Mouse (Mus musculus): ENCODE results near the gene Zfp598.
A peak's percentile ranks its signal among the peaks of the same experiment; 100 is the strongest.

Zfp598 gene

GRCm38 (mm10) chr17:24669545-24670245, at the start of gene Zfp598:
TSS of gene Zfp598 (plus strand) at chr17:24669687.
- DNase-seq = peak; percentile 98

- no peak for DNase-seq
Observed at GRCm38 (mm10) chr17:24625472-24625871, 44.0 kb upstream of the Zfp598 start.

GRCm38 (mm10) chr17:24628646-24629045, 40.8 kb upstream of the Zfp598 start:
- peak; percentile 84 to 85 for DNase-seq

- DNase-seq = no peak
Observed at GRCm38 (mm10) chr17:24630072-24630471, 39.4 kb upstream of the Zfp598 start.

GRCm38 (mm10) chr17:24632167-24632812, 37.2 kb upstream of the Zfp598 start, which contains the start of the genes Tsc2 and Nthl1:
TSS of gene Tsc2 (minus strand) at chr17:24632630.
TSS of gene Nthl1 (plus strand) at chr17:24632680.
- peak; percentile 88 to 93 for DNase-seq

GRCm38 (mm10) chr17:24632813-24633449, 36.6 kb upstream of the Zfp598 start:
- peak; percentile 73 to 84 for DNase-seq

GRCm38 (mm10) chr17:24633831-24634230, 35.7 kb upstream of the Zfp598 start:
- DNase-seq = no peak

- peak; percentile 26 to 47 for DNase-seq
Observed at GRCm38 (mm10) chr17:24635024-24635423, 34.5 kb upstream of the Zfp598 start.

- DNase-seq = peak in 1 of 2 experiments; percentile 41
Observed at GRCm38 (mm10) chr17:24635694-24636093, 33.8 kb upstream of the Zfp598 start.

- peak in 1 of 2 experiments; percentile 40 for DNase-seq
Observed at GRCm38 (mm10) chr17:24636781-24637481, 32.6 kb upstream of the Zfp598 start.

- DNase-seq = peak; percentile 46 to 61
Observed at GRCm38 (mm10) chr17:24638214-24638613, 31.3 kb upstream of the Zfp598 start.

GRCm38 (mm10) chr17:24638840-24639239, 30.6 kb upstream of the Zfp598 start:
- DNase-seq = peak; percentile 93 to 94

- DNase-seq = peak; percentile 63 to 75
Observed at GRCm38 (mm10) chr17:24639571-24639988, 29.9 kb upstream of the Zfp598 start.

- peak in 1 of 2 experiments; percentile 19 for DNase-seq
Observed at GRCm38 (mm10) chr17:24640119-24640518, 29.4 kb upstream of the Zfp598 start.

GRCm38 (mm10) chr17:24640581-24640980, 28.9 kb upstream of the Zfp598 start:
- DNase-seq = no peak

- no peak for DNase-seq
Observed at GRCm38 (mm10) chr17:24641944-24642343, 27.5 kb upstream of the Zfp598 start.

- DNase-seq = no peak
Observed at GRCm38 (mm10) chr17:24642791-24643343, 26.6 kb upstream of the Zfp598 start.

GRCm38 (mm10) chr17:24644030-24644715, 25.3 kb upstream of the Zfp598 start:
- peak; percentile 61 to 75 for DNase-seq

GRCm38 (mm10) chr17:24644875-24645721, 24.4 kb upstream of the Zfp598 start:
- peak; percentile 59 to 72 for DNase-seq

- DNase-seq = peak in 1 of 2 experiments; percentile 41
Observed at GRCm38 (mm10) chr17:24645916-24646315, 23.6 kb upstream of the Zfp598 start.

- no peak for DNase-seq
Observed at GRCm38 (mm10) chr17:24646381-24646780, 23.1 kb upstream of the Zfp598 start.

Measured in kidney, postnatal 4 days (tissue).